Mouse (Mus musculus) right cerebral cortex, postnatal 14 days (tissue): ENCODE measurements at regions not wholly inside any gene's neighbourhood (a gene's known extent, or its start where the extent isn't known, plus 50 kb on each side); places are given as distances from the start of the nearest gene placed in this dataset.
"Not testable (repeated sequence)": the region's sequence is repeated elsewhere in the genome, so short reads cannot be mapped to it uniquely, and the experiment has no call there.

Experiments used
- DNase-seq: peaks from one replicate; pipeline ENCODE4 v3.0.0; 2022

- peak; percentile 33 for DNase-seq
Observed at GRCm38 (mm10) chrX:79760887-79761286, 89.7 kb upstream of the Mageb16 start.

DNA sequence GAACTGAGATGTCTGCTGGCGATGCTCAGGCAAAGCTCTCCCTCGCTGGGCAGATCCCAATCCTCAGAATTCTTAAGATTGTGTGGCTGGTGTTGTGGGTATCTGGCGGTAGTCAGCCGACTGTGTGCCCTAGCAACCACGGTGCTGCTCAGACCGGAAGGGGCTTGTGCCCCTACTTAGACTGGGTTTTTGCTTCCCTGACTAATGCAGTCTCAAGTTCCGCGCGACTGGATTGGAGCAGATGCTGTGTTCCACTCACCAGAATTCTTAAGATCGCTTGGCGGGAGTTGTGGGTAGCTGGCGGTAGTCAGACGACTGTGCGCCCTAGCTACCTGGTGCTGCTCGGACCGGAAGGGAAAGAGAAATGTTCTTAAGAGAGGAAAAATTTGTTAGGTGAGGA is 87.4 kb upstream of the Mageb16 start:
- DNase-seq: not testable (repeated sequence)
